Mouse (Mus musculus): ENCODE results near the gene Slc35a3. TPM values are rescaled to one million over a fixed set of nuclear protein-coding genes. Genes with fewer than 3 reads are reported as not detected.

The Slc35a3 gene
- polyA plus RNA-seq, 1 experiment from 2014 or later, result 8.7 TPM

GRCm38 (mm10) chr3:116723496-116724481 lies 11.2 kb upstream of the Slc35a3 start:
- Histone ChIP-seq H3K27ac (replicated peaks) (no peak overlapping the region), H3K4me3 (no peak overlapping the region), H3K4me1 (peaks cover 5% of the 10 kb centered on the region; the same call in 1 of the 2 replicates), H3K9ac (no peak overlapping the region), H3K9me3 (no peaks in the 10 kb centered on the region), H3K4me2 (no peak overlapping the region), H3K27me3 (replicated peaks) (no peaks in the 10 kb centered on the region), H3K36me3 (no peaks in the 10 kb centered on the region)
- ATAC-seq (ENCODE audit: extremely low read depth, insufficient number of reproducible peaks, low FRiP score, low TSS enrichment), result no peak
- WGBS, result 65% methylated on average over 10 of the region's 10 CpGs

DNA sequence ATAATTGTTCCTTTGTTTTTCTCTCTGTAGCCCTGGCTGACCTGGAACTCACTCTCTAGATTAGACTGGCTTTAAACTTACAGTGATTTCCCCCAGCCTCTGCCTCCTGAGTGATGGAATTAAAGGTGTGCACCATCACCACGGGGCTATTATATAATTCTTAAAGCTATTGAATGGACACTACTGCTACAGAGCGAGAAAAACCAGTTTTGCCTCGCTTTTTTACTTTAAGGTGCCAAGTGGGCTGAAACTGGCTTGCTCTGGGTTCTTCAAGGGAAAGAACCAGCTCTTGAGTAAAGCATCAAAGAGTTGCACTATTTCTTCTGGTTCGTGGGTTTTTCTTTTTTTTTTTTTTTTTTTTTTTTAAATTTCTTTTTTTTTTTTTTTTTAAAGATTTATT lies 10.3 kb upstream of the Slc35a3 start:
- no peak overlapping the region for H3K27ac ChIP-seq (replicated peaks)
- no peaks in the 10 kb centered on the region for H3K27me3 ChIP-seq (replicated peaks)
- no peak for ATAC-seq (ENCODE audit: extremely low read depth, insufficient number of reproducible peaks, low FRiP score, low TSS enrichment)
- 72% methylated on average over 4 of the region's 4 CpGs for WGBS
- H3K4me1 ChIP-seq, result peaks cover 5% of the 10 kb centered on the region; the same call in 1 of the 2 replicates
- H3K36me3 ChIP-seq, result no peaks in the 10 kb centered on the region
- no peak overlapping the region for H3K4me3 ChIP-seq
- no peak overlapping the region for H3K4me2 ChIP-seq
- no peaks in the 10 kb centered on the region for H3K9me3 ChIP-seq
- H3K9ac ChIP-seq, result no peak overlapping the region

DNA sequence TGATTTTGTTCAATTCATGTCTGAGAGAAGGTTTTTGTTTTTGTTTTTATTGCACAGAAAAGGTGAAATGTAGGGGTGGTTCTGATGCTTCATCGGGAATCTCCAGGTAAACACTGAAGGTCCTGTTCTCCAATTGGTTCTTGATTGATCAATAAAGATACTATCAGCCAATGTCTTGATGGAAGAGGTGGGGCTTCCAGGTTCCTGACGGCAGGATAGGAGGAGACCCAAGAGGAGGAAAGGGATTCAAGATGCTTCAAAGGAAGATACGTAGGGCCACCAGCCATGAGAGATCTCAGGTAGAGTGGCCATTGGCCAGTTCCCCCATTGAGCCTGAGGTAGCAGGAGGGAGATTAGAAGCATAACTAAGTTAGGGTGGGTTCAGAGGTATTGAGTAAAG lies 6.3 kb upstream of the Slc35a3 start:
- Histone ChIP-seq H3K27ac (replicated peaks) (no peak overlapping the region), H3K4me1 (0 out of 2 replicates have a peak, but pooled peaks cover 2% of the 10 kb centered on the region), H3K4me2 (no peak overlapping the region), H3K9me3 (no peaks in the 10 kb centered on the region), H3K9ac (no peak overlapping the region), H3K27me3 (replicated peaks) (no peaks in the 10 kb centered on the region), H3K4me3 (no peak overlapping the region), H3K36me3 (no peaks in the 10 kb centered on the region)
- no peak for ATAC-seq (ENCODE audit: extremely low read depth, insufficient number of reproducible peaks, low FRiP score, low TSS enrichment)
- WGBS, result 50% methylated on average over 3 of the region's 3 CpGs

GRCm38 (mm10) chr3:116713031-116713430 lies 400 bp upstream of the Slc35a3 start:
- peak overlapping the region; percentile 95 for H3K9ac ChIP-seq
- peak overlapping the region; percentile 96 for H3K4me3 ChIP-seq
- no peaks in the 10 kb centered on the region for H3K36me3 ChIP-seq
- WGBS, result 21% methylated on average over 5 of the region's 5 CpGs
- no peak for ATAC-seq (ENCODE audit: extremely low read depth, insufficient number of reproducible peaks, low FRiP score, low TSS enrichment)
- no peaks in the 10 kb centered on the region for H3K9me3 ChIP-seq
- no peak overlapping the region for H3K27ac ChIP-seq (replicated peaks)
- peak overlapping the region; percentile 79 for H3K4me2 ChIP-seq
- peaks cover 29% of the 10 kb centered on the region for H3K4me1 ChIP-seq
- no peaks in the 10 kb centered on the region for H3K27me3 ChIP-seq (replicated peaks)

DNA sequence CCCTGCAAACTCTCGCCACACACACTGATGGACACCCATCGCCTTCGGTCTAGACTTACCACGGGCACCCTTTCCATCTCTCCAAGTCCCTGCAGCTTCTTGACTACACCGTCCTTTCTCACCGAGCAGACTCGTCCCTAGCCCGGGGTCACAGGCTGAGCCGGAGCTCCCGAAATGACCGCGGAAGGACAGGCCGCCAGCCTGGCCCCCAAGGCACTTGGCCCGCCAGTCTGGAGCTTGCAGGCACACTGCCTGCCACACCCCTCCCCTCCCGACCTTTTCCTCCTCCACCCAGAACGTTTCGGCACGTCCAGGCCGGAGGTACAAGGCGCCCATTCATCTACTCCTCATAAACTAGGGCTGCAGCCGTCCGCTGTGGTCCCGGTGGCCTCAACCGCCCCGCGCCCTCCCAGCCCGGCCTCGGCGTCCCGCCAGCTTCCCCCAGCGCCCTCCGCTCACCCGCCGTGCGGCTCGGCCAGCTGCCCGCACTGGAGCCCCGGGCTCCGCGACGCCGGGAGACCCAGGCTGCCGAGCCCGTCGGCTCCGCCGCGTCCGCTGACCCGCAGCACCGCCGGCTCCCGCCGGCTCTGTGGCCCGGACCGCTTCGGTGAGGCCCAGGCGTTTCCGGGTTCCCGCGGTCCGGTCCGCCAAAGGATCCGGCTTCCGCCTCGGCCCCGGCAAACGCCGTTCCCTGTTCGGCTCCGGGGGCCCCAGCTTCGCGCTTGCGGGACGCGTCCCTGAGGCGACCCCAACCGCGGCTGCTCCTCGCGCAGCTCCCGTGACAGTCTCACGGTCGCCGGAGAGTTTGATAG lies 801 bp downstream of the Slc35a3 start:
- Histone ChIP-seq H3K9ac (peak overlapping the region; percentile 95), H3K36me3 (peaks cover 3% of the 10 kb centered on the region; the same call in 1 of the 2 replicates), H3K9me3 (no peaks in the 10 kb centered on the region), H3K27me3 (replicated peaks) (no peaks in the 10 kb centered on the region), H3K4me1 (peaks cover 29% of the 10 kb centered on the region), H3K4me3 (peak overlapping the region; percentile 96), H3K4me2 (peak overlapping the region; percentile 79), H3K27ac (replicated peaks) (peak overlapping the region; percentile 84)
- WGBS, result under 1% methylated on average over 85 of the region's 85 CpGs
- ATAC-seq (ENCODE audit: extremely low read depth, insufficient number of reproducible peaks, low FRiP score, low TSS enrichment), result peak; percentile 69

GRCm38 (mm10) chr3:116710941-116711340 lies 1.7 kb downstream of the Slc35a3 start:
- peak overlapping the region; percentile 96 for H3K4me3 ChIP-seq
- H3K4me2 ChIP-seq, result peak overlapping the region; percentile 79
- H3K9me3 ChIP-seq, result no peaks in the 10 kb centered on the region
- H3K27ac ChIP-seq (replicated peaks), result no peak overlapping the region
- no peaks in the 10 kb centered on the region for H3K27me3 ChIP-seq (replicated peaks)
- H3K9ac ChIP-seq, result peak overlapping the region; percentile 95
- peaks cover 29% of the 10 kb centered on the region for H3K4me1 ChIP-seq
- ATAC-seq (ENCODE audit: extremely low read depth, insufficient number of reproducible peaks, low FRiP score, low TSS enrichment), result no peak
- 27% methylated on average over 9 of the region's 9 CpGs for WGBS
- peaks cover 12% of the 10 kb centered on the region for H3K36me3 ChIP-seq

DNA sequence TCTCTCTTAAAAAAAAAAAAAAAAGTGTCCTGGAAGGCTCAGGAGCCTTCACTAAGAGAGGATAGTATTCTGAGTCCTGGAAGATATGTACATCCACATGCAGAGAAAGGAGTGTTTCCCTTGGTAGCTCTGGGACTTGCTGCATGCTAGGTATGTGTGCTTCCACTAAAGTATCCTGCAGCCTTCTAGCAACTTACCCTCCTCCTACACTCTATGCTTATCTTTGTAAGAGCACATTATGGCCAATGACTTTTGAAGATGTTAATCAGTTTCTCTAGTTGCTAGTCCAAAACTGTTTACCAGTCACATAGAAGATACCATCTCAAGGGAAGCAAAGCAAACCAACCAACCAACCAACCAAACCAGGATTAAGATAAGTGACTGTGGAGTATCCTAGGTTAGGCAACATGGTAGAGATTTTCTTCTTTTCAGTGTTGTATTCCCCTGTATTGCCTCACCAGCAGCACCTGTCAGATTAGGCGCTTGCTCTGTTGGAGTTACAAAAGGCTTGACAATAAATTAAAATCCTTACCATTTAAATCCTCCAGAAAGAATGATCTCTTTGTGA lies 6.9 kb downstream of the Slc35a3 start:
- no peak overlapping the region for H3K27ac ChIP-seq (replicated peaks)
- H3K4me1 ChIP-seq, result peaks cover 9% of the 10 kb centered on the region
- no peak overlapping the region for H3K4me2 ChIP-seq
- H3K36me3 ChIP-seq, result peaks cover 18% of the 10 kb centered on the region
- no peak overlapping the region for H3K9ac ChIP-seq
- WGBS, result 97% methylated on average over 1 of the region's 1 CpGs
- H3K27me3 ChIP-seq (replicated peaks), result no peaks in the 10 kb centered on the region
- no peak overlapping the region for H3K4me3 ChIP-seq
- no peaks in the 10 kb centered on the region for H3K9me3 ChIP-seq
- ATAC-seq (ENCODE audit: extremely low read depth, insufficient number of reproducible peaks, low FRiP score, low TSS enrichment), result no peak

DNA sequence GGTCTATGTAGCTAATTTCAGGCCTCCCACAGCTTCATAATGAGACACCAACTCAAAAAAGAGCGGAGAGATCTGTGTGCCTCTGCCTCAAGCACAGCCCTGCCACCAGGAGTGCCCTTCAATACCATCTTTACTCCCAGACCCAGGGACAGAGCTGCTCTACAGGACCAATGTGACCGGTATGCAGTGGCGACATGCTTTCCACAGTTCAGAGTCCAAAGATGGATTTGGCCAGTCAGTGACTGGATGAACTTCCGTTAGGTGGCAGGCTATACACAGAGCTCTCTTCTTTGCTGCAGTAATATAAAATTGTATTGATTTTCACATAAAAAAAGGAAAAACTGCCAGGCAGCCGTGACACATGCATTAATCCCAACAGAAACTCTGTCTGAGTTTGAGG lies 8.8 kb downstream of the Slc35a3 start:
- Histone ChIP-seq H3K4me2 (no peak overlapping the region), H3K36me3 (peaks cover 18% of the 10 kb centered on the region), H3K9ac (no peak overlapping the region), H3K27me3 (replicated peaks) (no peaks in the 10 kb centered on the region), H3K4me3 (no peak overlapping the region), H3K9me3 (no peaks in the 10 kb centered on the region), H3K27ac (replicated peaks) (no peak overlapping the region), H3K4me1 (peaks cover 7% of the 10 kb centered on the region)
- WGBS, result 88% methylated on average over 5 of the region's 5 CpGs
- ATAC-seq (ENCODE audit: extremely low read depth, insufficient number of reproducible peaks, low FRiP score, low TSS enrichment), result no peak

DNA sequence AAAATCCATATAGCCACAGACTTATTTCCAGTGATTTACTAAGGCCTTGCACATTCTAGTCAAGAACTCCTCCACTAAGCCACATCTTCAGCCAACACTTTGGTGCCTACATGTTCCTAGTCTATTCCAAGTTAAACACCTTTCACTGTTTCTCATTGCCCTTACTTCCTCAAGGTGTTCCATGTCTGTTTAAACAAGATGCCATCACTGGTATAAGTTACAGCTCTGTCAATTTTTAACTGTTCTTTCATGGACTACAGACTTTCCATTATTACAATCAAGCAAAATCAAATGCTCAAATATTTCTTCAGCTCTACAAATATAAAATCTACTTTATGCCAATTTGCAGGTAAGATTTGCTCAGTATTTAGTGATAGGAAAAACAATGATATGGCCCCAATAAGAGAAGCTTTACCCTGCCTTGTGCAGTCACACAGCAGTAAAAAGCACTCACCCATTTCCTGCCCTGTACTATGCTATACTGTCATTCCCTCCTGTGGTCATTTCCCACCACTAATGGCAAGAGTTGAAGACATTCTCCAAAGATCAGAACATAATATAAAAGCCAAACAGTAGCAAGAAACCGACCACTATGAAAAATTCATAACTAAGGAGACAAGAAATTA lies 9.9 kb downstream of the Slc35a3 start:
- Histone ChIP-seq H3K27me3 (replicated peaks) (no peaks in the 10 kb centered on the region), H3K9me3 (no peaks in the 10 kb centered on the region), H3K4me1 (peaks cover 10% of the 10 kb centered on the region), H3K4me2 (no peak overlapping the region), H3K4me3 (no peak overlapping the region), H3K27ac (replicated peaks) (no peak overlapping the region), H3K9ac (no peak overlapping the region), H3K36me3 (peaks cover 18% of the 10 kb centered on the region)
- ATAC-seq (ENCODE audit: extremely low read depth, insufficient number of reproducible peaks, low FRiP score, low TSS enrichment), result no peak
- WGBS, result 81% methylated on average over 1 of the region's 1 CpGs

GRCm38 (mm10) chr3:116701601-116702000 lies 11.0 kb downstream of the Slc35a3 start:
- Histone ChIP-seq H3K4me3 (no peak overlapping the region), H3K4me2 (no peak overlapping the region), H3K27me3 (replicated peaks) (no peaks in the 10 kb centered on the region), H3K27ac (replicated peaks) (no peak overlapping the region), H3K4me1 (peaks cover 10% of the 10 kb centered on the region), H3K36me3 (peaks cover 12% of the 10 kb centered on the region), H3K9me3 (no peaks in the 10 kb centered on the region), H3K9ac (no peak overlapping the region)
- 94% methylated on average over 4 of the region's 4 CpGs for WGBS
- no peak for ATAC-seq (ENCODE audit: extremely low read depth, insufficient number of reproducible peaks, low FRiP score, low TSS enrichment)

- Histone ChIP-seq H3K4me3 (no peak overlapping the region), H3K27me3 (replicated peaks) (no peaks in the 10 kb centered on the region), H3K27ac (replicated peaks) (peak overlapping the region; percentile 45; the same call in 1 of the 2 replicates), H3K36me3 (peaks cover 5% of the 10 kb centered on the region), H3K9me3 (no peaks in the 10 kb centered on the region), H3K4me2 (no peak overlapping the region), H3K9ac (no peak overlapping the region), H3K4me1 (peaks cover 10% of the 10 kb centered on the region)
- ATAC-seq (ENCODE audit: extremely low read depth, insufficient number of reproducible peaks, low FRiP score, low TSS enrichment), result no peak
- 40% methylated on average over 2 of the region's 2 CpGs for WGBS
These were observed 13.8 kb downstream of the Slc35a3 start for GRCm38 (mm10) chr3:116698786-116699185.

All from heart, embryonic 13.5 days (tissue).